Mouse (Mus musculus) brain, embryonic 14.5 days (tissue): ENCODE measurements around the gene Cps1. TPM values are rescaled to one million over a fixed set of nuclear protein-coding genes. Genes with fewer than 3 reads are reported as not detected.

Experiments
- DNase-seq: peaks from one replicate; pipeline ENCODE4 v3.0.0-alpha.2; 2011; ENCODE audit warnings: low read depth
- CTCF ChIP-seq: fragments of 200-500 bp; IDR thresholded peaks from 2 replicates; pipeline ENCODE4 v1.5.1; 2012; ENCODE audit warnings: inconsistent platforms, mild to moderate bottlenecking, moderate library complexity, borderline replicate concordance; ENCODE audit not compliant: insufficient read depth, insufficient read length; ENCODE audit errors: extremely low read depth
- POLR2A ChIP-seq: fragments of 200-500 bp; IDR thresholded peaks from 2 replicates; pipeline ENCODE4 v1.6.1; 2012; ENCODE audit warnings: mild to moderate bottlenecking, inconsistent platforms, borderline replicate concordance; ENCODE audit not compliant: poor library complexity, insufficient read depth, insufficient read length, severe bottlenecking; ENCODE audit errors: extremely low read depth
- polyA plus RNA-seq: library from polyadenylated mRNA; depleted of rRNA; stranded (reverse); fragments of >200 nt; gene quantifications from 2 replicates; pipeline ENCODE4 v1.2.3, GENCODE M21; 2012; rRNA removed

Cps1 gene
- polyA plus RNA-seq, 1 experiment: 0.26 TPM

- DNase-seq: no peak
- TF ChIP-seq CTCF (no peak), POLR2A (no peak)
Observed at GRCm38 (mm10) chr1:67267972-67268371, 145.1 kb downstream of the Cps1 start.

DNA sequence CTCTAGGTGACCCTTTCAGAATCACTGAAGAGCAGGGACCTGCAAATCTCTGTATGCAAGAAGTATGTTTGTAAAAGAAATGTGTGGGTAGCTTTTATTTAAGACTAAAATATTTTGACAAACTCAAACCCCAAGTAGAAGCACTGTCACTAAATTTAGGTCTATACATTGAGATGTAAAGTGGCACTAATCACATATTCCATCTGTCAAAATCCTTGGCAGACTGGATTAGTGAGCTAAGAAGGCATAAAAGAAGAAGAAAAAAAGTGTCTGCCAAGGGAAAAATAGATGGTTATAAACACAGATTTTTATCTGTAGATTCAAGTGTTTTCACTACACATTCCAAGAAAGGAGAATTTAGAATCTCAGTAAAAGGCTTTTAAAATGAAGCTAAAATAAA is 145.6 kb downstream of the Cps1 start:
- TF ChIP-seq POLR2A (no peak), CTCF (no peak)
- DNase-seq: peak; percentile 76

- TF ChIP-seq POLR2A (no peak), CTCF (no peak)
- no peak for DNase-seq
Observed at GRCm38 (mm10) chr1:67276270-67276669, 153.4 kb downstream of the Cps1 start.

Other genes starting within 250 kb of the Cps1 start
- gene Myl1, start 177.6 kb upstream of the Cps1 start, polyA plus RNA-seq: 1.3 and 1.4 TPM in 2 replicates
- 152 and 247 TPM in 2 replicates for gene Lancl1, start 84.2 kb upstream of the Cps1 start, polyA plus RNA-seq